Mouse (Mus musculus) forebrain, embryonic 12.5 days (tissue): ENCODE measurements around the gene Prkch. TPM values are rescaled to one million over a fixed set of nuclear protein-coding genes. Genes with fewer than 3 reads are reported as not detected.

Experiments
- ATAC-seq: fragments of 200-750 bp; cut with Nextera tagmentation; 2 replicates; pipeline ENCODE4 v1.8.0; 2017; ENCODE audit warnings: moderate TSS enrichment; ENCODE audit not compliant: low FRiP score
- H3K27ac ChIP-seq: fragments of 300-500 bp; sonication (generic); 2 replicates; pipeline ENCODE4 v1.5.1; 2016; ENCODE audit warnings: mild to moderate bottlenecking
- H3K27me3 ChIP-seq: fragments of 300-500 bp; sonication (generic); 2 replicates; pipeline ENCODE4 v1.6.1; 2016; ENCODE audit warnings: mild to moderate bottlenecking
- H3K36me3 ChIP-seq: fragments of 300-500 bp; sonication (generic); replicated peaks from 2 replicates; pipeline ENCODE4 v1.6.1; 2016; ENCODE audit warnings: mild to moderate bottlenecking
- H3K4me1 ChIP-seq: fragments of 300-500 bp; sonication (generic); 2 replicates; pipeline ENCODE4 v1.6.1; 2016
- H3K4me2 ChIP-seq: fragments of 300-500 bp; sonication (generic); 2 replicates; pipeline ENCODE4 v1.6.1; 2016; ENCODE audit warnings: mild to moderate bottlenecking, moderate library complexity
- H3K4me3 ChIP-seq: fragments of 300-500 bp; sonication (generic); replicated peaks from 2 replicates; pipeline ENCODE4 v1.5.1; 2016; ENCODE audit warnings: mild to moderate bottlenecking
- H3K9ac ChIP-seq: fragments of 300-500 bp; sonication (generic); 2 replicates; pipeline ENCODE4 v1.6.1; 2016; ENCODE audit warnings: mild to moderate bottlenecking
- H3K9me3 ChIP-seq: fragments of 300-500 bp; sonication (generic); 2 replicates; pipeline ENCODE4 v1.6.1; 2016
- WGBS: fragments of 180-500 bp; shearing (Covaris S2); methylation state at CpG from one replicate; pipeline ENCODE4 v1.1.7; 2016; 5-methylcytosine and 5-hydroxymethylcytosine counted together
- polyA plus RNA-seq: library from polyadenylated mRNA; unstranded; fragments of >200 nt; fragmentation: Nextera tagmentation; extraction: Ambion mirVana; gene quantifications from 2 replicates; pipeline ENCODE4 v1.2.1, GENCODE M21; 2016

The Prkch gene
- polyA plus RNA-seq, 1 experiment from 2014 or later, result 6.0 TPM

DNA sequence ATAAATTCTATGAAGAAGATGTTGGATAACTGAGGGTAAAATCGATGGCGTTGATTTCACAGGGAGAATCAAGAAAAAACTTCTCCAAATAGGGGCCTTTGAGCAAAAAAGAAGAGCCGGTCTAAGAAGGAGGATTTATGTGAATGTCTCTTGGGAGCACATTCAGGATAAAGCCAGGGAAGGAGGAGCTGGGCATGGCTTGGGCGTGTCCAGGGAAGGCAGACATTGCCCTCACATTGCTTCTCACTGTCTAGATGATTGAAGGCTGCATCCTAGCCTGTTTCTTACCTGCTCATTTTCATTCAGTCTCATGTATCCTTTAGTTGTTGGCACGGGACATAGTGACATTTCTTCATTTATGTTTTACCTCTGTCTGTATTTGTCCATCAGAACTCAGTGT is 146.5 kb downstream of the Prkch start:
- Histone ChIP-seq H3K27ac (no peak overlapping the region), H3K4me3 (no peak overlapping the region), H3K36me3 (no peaks in the 10 kb centered on the region), H3K27me3 (peaks cover 28% of the 10 kb centered on the region), H3K9ac (no peak overlapping the region), H3K4me2 (no peak overlapping the region), H3K4me1 (peaks cover 12% of the 10 kb centered on the region), H3K9me3 (no peaks in the 10 kb centered on the region)
- WGBS, result 76% methylated on average over 5 of the region's 5 CpGs
- no peak for ATAC-seq

DNA sequence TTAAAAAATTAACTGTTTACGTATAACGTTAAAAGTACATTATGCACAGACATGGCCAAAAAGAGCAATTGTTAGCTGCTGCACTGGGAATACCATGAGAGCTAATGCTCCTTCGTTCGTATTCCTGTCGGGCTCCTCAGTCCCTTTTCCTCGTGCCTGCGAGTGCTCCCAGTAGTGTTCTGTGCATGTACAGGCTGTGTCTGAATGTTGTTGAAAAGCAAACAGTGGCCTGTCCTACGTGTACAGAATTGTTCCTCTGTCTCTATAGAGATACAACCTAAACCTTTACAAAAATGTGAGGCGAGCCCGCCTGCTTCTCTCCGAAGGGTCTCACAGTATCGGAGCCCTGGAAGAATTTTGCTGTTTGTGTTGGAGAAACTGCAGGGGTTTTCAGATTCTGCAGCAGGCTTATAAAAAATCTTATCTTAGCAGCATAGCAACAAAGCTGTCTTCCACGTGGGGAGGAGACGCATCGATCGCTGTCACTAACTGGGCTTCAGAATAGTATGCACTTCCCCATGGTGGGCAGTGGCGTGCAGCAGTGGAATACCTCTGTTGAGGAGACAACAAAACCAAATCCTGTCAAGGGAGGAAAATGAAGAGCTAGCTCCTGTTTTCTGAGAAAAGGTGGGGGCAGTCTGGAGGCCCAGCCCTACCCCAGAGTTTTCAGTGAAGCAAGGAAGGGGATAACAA is 147.4 kb downstream of the Prkch start:
- Histone ChIP-seq H3K9ac (no peak overlapping the region), H3K4me1 (peaks cover 12% of the 10 kb centered on the region), H3K27ac (no peak overlapping the region), H3K36me3 (no peaks in the 10 kb centered on the region), H3K4me3 (no peak overlapping the region), H3K4me2 (no peak overlapping the region), H3K27me3 (peaks cover 28% of the 10 kb centered on the region), H3K9me3 (no peaks in the 10 kb centered on the region)
- no peak for ATAC-seq
- 73% methylated on average over 17 of the region's 17 CpGs for WGBS

DNA sequence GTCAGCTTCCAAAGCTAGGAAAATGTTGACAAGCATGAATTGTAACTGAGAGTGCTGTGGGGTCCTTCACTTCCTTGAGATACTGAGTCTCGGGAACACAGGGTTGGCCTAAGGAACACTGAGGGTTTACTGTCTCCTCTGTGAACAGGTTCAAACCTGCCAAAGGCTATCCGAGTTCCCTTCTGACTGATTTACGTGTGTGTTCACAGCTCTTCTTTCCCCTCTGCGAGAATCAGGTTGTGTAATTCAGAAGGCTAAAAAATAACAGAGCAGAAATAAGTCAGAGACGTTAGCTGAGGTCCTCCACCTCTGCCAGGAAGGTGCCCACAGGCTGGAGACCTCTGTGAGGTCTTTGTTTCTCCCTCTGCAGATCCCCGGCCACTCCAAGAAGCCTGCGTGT is 148.3 kb downstream of the Prkch start:
- Histone ChIP-seq H3K9me3 (no peaks in the 10 kb centered on the region), H3K27ac (no peak overlapping the region), H3K4me3 (no peak overlapping the region), H3K4me2 (no peak overlapping the region), H3K9ac (no peak overlapping the region), H3K27me3 (peaks cover 22% of the 10 kb centered on the region), H3K4me1 (peaks cover 12% of the 10 kb centered on the region), H3K36me3 (no peaks in the 10 kb centered on the region)
- 85% methylated on average over 7 of the region's 7 CpGs for WGBS
- ATAC-seq, result no peak

DNA sequence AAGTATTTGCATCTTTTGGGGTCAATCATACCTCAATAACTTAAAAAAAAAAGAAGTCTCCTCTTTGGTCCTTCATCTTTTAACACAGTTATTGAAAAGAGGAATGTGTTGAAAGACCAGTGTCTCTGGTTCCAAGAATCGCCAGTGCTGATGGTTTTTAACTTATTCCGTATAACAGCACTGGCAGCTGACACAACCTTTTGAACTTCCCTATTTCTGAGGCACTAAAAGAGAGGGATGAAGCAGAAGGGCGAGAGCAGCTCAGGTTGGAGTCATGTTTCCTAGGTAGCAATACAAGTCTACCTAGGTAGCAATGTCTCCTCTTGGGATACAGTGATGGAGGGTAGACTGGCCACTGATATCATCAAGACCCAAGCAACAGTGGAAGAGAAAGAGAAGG is 152.3 kb downstream of the Prkch start:
- Histone ChIP-seq H3K4me1 (peaks cover 5% of the 10 kb centered on the region; the same call in 1 of the 2 replicates), H3K4me3 (no peak overlapping the region), H3K27ac (no peak overlapping the region), H3K9ac (no peak overlapping the region), H3K36me3 (no peaks in the 10 kb centered on the region), H3K4me2 (no peak overlapping the region), H3K27me3 (peaks cover 6% of the 10 kb centered on the region; the same call in 1 of the 2 replicates), H3K9me3 (no peaks in the 10 kb centered on the region)
- whole genome bisulfite sequencing, result 86% methylated on average over 3 of the region's 3 CpGs
- no peak for ATAC-seq

DNA sequence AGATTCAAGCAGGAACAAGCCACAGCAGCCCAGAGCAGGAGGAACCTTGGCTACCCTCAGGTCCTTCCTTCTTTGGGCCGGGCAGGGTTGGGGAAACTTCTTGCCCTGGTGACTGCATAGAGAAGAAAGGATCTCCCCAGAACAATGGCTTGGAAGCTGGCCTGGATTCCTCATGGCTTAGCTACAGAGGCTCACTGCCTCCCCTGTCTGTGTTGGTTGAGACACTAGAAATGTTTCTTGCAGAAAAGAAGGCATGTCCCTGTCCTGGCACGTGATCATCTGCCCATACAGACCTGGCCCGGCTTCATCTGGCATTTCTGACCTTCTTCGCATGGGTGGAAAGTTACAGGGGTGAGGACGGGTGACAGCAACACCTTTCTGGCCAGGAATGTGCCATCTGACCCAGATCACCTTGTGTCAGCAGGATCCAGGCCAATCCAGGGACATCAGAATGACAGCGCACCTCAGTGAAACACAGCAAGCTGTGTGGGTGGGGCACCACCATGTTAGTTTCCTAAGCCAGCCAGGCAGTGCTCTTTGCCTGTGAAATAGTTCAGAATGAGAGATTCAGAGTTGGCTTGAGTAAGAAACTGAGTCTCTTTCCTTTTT is 155.1 kb downstream of the Prkch start:
- Histone ChIP-seq H3K9ac (no peak overlapping the region), H3K27me3 (no peaks in the 10 kb centered on the region), H3K4me3 (no peak overlapping the region), H3K4me1 (no peaks in the 10 kb centered on the region), H3K27ac (no peak overlapping the region), H3K36me3 (no peaks in the 10 kb centered on the region), H3K9me3 (no peaks in the 10 kb centered on the region), H3K4me2 (no peak overlapping the region)
- ATAC-seq, result no peak
- WGBS, result 94% methylated on average over 6 of the region's 6 CpGs

DNA sequence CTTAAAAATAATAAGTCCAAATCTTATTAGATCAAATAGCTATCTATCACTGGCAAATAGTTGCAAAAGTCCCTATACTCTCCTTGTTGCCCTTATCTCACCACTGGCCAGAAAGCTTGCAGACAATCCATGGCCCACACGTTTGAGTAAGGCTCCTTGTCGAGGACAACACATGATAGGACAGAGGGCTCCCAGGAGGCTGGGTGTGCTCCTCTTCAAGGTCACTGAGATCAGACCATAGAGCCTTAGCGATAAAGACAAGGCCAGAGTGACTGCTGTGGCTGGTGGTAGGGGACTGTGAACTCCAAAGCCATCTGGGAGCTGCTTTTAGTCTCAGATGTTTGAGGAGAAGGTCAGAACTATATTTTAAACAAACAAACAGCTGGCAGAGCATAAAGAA is 158.0 kb downstream of the Prkch start:
- Histone ChIP-seq H3K4me3 (no peak overlapping the region), H3K4me1 (no peaks in the 10 kb centered on the region), H3K9me3 (no peaks in the 10 kb centered on the region), H3K36me3 (no peaks in the 10 kb centered on the region), H3K27me3 (no peaks in the 10 kb centered on the region), H3K27ac (no peak overlapping the region), H3K9ac (no peak overlapping the region), H3K4me2 (no peak overlapping the region)
- no peak for ATAC-seq
- 76% methylated on average over 3 of the region's 3 CpGs for WGBS

DNA sequence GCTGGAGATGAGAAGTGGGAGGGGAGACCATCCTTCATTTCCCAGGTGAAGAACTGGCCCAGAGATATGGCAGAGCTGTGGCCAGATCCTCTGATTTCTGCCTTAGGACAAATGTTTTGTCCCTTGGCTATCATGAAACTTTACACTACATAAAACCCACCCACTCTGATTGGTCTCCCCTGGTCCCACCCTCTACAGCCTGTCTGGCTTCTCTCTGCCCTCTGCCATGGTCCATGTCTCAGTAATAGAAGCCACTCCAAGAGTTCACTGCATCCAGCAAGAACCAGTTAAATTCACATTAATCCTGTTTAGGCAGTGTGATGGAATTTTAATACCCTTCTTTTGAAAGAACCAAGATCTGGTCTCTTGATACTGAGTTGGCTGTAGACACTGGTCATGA is 158.5 kb downstream of the Prkch start:
- Histone ChIP-seq H3K27ac (no peak overlapping the region), H3K9me3 (no peaks in the 10 kb centered on the region), H3K9ac (no peak overlapping the region), H3K36me3 (no peaks in the 10 kb centered on the region), H3K4me3 (no peak overlapping the region), H3K27me3 (no peaks in the 10 kb centered on the region), H3K4me1 (no peaks in the 10 kb centered on the region), H3K4me2 (no peak overlapping the region)
- ATAC-seq, result no peak

DNA sequence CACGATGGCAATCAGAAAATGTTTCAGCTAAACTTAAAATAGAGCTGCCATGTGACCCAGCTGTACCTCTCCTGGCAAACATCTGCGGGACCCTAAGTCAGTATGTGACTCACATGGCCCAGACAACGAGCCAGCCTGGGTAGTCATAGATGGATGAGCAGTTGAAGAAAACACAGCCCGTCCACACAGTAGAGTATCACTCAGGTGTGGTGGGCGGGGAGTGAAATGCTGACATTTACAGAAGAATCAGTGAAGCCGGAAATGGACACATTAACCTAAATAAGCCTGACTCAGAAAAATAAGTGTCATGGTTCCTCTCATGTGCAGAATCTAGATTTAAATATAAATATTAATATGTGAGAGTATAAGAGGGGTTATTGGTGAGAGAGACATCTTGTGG is 161.5 kb downstream of the Prkch start:
- no peak overlapping the region for H3K4me3 ChIP-seq
- no peaks in the 10 kb centered on the region for H3K4me1 ChIP-seq
- no peak overlapping the region for H3K27ac ChIP-seq
- H3K27me3 ChIP-seq, result 0 out of 2 replicates have a peak, but pooled peaks cover 4% of the 10 kb centered on the region
- no peak for ATAC-seq
- H3K36me3 ChIP-seq, result no peaks in the 10 kb centered on the region
- 92% methylated on average over 6 of the region's 6 CpGs for WGBS
- no peak overlapping the region for H3K9ac ChIP-seq
- H3K9me3 ChIP-seq, result no peaks in the 10 kb centered on the region
- no peak overlapping the region for H3K4me2 ChIP-seq

DNA sequence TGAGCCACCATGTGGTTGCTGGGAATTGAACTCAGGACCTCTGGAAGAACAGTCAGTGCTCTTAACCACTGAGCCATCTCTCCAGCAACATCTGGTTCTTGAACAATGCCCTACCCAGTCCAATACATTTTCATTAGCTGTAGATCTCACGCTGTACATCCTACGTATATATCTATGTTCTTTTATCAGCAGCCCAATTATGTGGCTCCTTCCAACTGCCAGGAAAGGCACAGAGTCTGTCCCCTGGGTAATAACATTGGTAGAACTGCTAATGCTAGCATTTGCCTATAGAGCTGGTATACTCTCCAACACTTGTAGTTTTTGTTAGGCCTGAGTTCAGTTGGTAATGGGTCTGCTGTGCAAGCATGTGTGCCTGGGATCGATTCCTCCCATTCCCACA is 163.8 kb downstream of the Prkch start:
- Histone ChIP-seq H3K9me3 (no peaks in the 10 kb centered on the region), H3K4me2 (no peak overlapping the region), H3K27me3 (0 out of 2 replicates have a peak, but pooled peaks cover 12% of the 10 kb centered on the region), H3K36me3 (no peaks in the 10 kb centered on the region), H3K4me3 (no peak overlapping the region), H3K27ac (no peak overlapping the region), H3K4me1 (no peaks in the 10 kb centered on the region; the same call in 1 of the 2 replicates), H3K9ac (no peak overlapping the region)
- no peak for ATAC-seq
- 92% methylated on average over 3 of the region's 3 CpGs for WGBS

DNA sequence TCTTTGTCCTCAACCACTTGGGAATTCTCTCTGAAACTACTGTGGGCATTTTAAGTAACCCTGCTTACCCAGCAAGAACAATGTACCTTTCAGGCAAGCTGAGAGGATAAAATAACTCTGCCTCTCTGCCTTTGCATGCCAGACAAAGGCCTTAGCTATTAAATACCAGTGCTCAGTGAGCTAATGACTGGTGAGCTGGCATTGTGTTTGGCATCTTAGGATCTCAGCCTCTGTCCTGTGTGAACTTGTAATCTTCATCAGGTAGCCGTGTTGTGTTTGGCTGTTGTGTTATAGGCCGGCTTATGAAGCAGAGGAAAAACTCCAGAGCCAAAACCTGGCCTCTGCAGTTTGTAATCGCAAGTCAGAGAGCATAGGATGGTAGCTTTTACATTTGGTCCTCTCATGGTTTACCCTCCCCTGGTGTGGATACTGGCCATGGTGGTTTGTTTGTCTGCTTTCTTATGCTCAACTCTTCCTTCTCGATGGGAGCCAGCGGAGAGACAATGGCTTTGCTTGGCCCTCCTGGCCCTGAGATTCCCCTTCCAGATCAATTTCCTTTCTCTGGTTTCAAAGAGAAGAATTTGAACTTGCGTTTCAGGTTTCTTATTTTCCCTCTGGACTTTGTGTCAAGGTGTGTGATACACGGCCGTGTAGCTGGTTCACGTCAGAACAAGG is 170.0 kb downstream of the Prkch start:
- Histone ChIP-seq H3K4me3 (no peak overlapping the region), H3K36me3 (no peaks in the 10 kb centered on the region), H3K4me1 (peaks cover 13% of the 10 kb centered on the region), H3K27me3 (peaks cover 57% of the 10 kb centered on the region), H3K27ac (0 out of 2 replicates have a peak overlapping the region, but pooled peaks have one; percentile 19), H3K9me3 (no peaks in the 10 kb centered on the region), H3K4me2 (no peak overlapping the region), H3K9ac (no peak overlapping the region)
- no peak for ATAC-seq
- WGBS, result 49% methylated on average over 9 of the region's 9 CpGs

DNA sequence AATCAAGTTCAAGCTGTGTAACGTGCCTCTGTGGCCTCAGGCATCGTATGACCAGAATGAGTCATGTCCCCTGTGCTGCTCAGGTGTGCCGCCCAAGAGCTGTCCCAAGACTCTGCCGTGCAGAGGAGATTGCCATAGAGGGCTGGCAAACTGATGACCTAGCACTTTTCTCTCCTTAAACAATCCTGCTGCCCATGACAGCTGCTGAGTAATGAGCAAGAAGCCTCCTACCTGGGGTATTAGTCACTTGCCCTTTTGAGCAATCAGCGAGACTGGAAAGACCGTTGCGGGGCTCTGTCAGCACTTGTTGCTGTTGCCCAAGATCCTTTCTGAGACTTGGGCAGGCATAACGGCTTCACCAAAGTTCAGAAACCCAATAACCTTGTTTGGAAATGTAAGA is 171.1 kb downstream of the Prkch start:
- ATAC-seq, result no peak
- Histone ChIP-seq H3K4me3 (no peak overlapping the region), H3K4me1 (peaks cover 13% of the 10 kb centered on the region), H3K4me2 (no peak overlapping the region), H3K9ac (no peak overlapping the region), H3K27me3 (peaks cover 53% of the 10 kb centered on the region), H3K36me3 (no peaks in the 10 kb centered on the region), H3K27ac (no peak overlapping the region), H3K9me3 (no peaks in the 10 kb centered on the region)
- 91% methylated on average over 8 of the region's 8 CpGs for WGBS

DNA sequence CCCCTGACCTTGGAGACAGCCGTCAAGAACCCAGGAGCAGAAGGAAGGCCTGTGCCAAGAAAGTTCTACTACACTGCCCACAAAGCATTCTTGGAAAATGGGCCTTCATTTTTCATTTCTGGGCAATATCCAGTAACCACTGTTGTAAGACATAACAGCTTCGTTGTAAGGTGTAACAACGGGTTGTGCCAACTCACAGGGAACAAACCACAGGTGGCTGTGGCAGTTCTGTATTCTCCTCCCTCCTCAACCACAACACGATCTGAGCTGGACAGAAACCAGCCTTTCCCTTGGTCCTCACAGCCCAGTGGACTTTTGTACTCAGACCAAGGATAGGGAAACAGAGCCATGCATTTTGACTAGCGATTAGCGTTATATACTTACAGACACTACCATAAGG is 171.9 kb downstream of the Prkch start:
- peaks cover 53% of the 10 kb centered on the region for H3K27me3 ChIP-seq
- WGBS, result 94% methylated on average over 6 of the region's 6 CpGs
- no peak overlapping the region for H3K27ac ChIP-seq
- H3K4me2 ChIP-seq, result no peak overlapping the region
- H3K4me1 ChIP-seq, result peaks cover 13% of the 10 kb centered on the region
- H3K4me3 ChIP-seq, result no peak overlapping the region
- ATAC-seq, result no peak
- no peaks in the 10 kb centered on the region for H3K9me3 ChIP-seq
- no peaks in the 10 kb centered on the region for H3K36me3 ChIP-seq
- H3K9ac ChIP-seq, result no peak overlapping the region

DNA sequence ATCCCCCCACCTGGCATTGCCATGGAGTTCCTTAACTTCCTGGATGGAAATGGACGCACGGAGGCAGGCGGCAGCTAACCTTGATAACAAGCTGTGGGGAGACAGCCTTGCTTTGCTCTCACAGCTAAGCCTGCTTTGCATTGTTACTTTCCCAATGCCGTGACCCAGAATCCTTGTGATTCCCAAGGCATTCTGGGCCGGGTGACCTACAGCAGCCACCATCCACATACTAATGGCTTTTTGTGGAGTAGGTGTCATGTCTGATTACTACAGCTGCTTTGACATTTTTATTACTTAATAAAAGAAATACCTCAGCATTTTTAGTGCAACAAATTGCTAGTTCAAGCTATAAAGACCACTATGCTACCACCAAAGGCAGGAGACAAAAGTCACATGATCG is 177.4 kb downstream of the Prkch start:
- Histone ChIP-seq H3K4me1 (peaks cover 10% of the 10 kb centered on the region; the same call in 1 of the 2 replicates), H3K9me3 (no peaks in the 10 kb centered on the region), H3K4me2 (no peak overlapping the region), H3K27ac (no peak overlapping the region), H3K9ac (no peak overlapping the region), H3K36me3 (no peaks in the 10 kb centered on the region), H3K27me3 (peaks cover 20% of the 10 kb centered on the region), H3K4me3 (no peak overlapping the region)
- WGBS, result 75% methylated on average over 6 of the region's 6 CpGs
- ATAC-seq, result no peak
